Mouse (Mus musculus): Measurements from ENCODE around the gene Nit1.

Gene Nit1

GRCm38 (mm10) chr1:171293351-171293750, 52.1 kb downstream of the Nit1 start:
- DNase-seq (ENCODE audit: low spot score), result no peak

GRCm38 (mm10) chr1:171288328-171288727, 57.1 kb downstream of the Nit1 start:
- no peak for DNase-seq (ENCODE audit: low spot score)
